Mouse (Mus musculus): ENCODE measurements around the gene Mecom. TPM values are rescaled to one million over a fixed set of nuclear protein-coding genes. Genes with fewer than 3 reads are reported as not detected.

The Mecom gene
- total RNA-seq, 1 experiment: 2.3 TPM

DNA sequence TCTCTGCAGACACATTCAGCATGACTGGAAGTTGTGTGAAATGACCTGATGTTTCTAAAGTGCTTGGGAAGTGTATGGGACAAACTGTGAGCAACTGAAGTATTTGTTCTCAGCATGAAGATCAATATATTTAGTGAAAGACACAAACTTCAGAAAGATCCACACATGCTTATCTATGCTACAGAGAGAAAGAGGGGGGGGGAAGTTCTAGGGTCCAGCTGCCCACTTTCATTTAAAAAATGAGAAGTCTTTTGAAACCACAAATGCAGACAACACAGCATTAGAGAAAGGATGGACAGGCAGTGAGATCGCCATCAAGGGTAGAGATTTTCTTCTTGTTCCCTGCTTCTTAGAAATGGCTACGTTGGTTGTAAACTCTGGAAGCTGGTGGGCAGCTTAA lies 404.4 kb downstream of the Mecom start:
- Histone ChIP-seq H3K27ac (ENCODE audit: insufficient read depth, low read depth, low read length, poor library complexity, severe bottlenecking) (no peak overlapping the region), H3K36me3 (ENCODE audit: control insufficient read depth, insufficient read depth, low read length, poor library complexity, severe bottlenecking) (no peaks in the 10 kb centered on the region), H3K9ac (ENCODE audit: insufficient read depth, low read depth, low read length, poor library complexity, severe bottlenecking) (no peak overlapping the region), H3K4me3 (ENCODE audit: insufficient read depth in 1 of 2, low read depth in 1 of 2, low read length in 2 of 2, poor library complexity in 1 of 2, severe bottlenecking in 1 of 2) (no peak overlapping the region), H3K9me3 (ENCODE audit: control insufficient read depth, insufficient read depth, low read depth, low read length) (no peaks in the 10 kb centered on the region), H3K4me1 (ENCODE audit: control insufficient read depth in 2 of 2, insufficient read depth in 2 of 2, low read length in 2 of 2, poor library complexity in 1 of 2) (no peaks in the 10 kb centered on the region)
- DNase-seq (ENCODE audit: low read depth, low spot score): no peak
- TF ChIP-seq ZC3H11A (IDR thresholded peaks at IDR 0.05; ENCODE audit: borderline replicate concordance, low read depth, low read length) (no peak), ZNF384 (IDR thresholded peaks at IDR 0.05; ENCODE audit: low read depth, low read length) (no peak), HCFC1 (IDR thresholded peaks at IDR 0.05; ENCODE audit: borderline replicate concordance, insufficient read depth, low read length) (no peak), MAFK (IDR thresholded peaks at IDR 0.05; ENCODE audit: insufficient read depth, low read depth, low read length) (no peak), CHD2 (IDR thresholded peaks at IDR 0.05; ENCODE audit: low read depth, low read length) (no peak)
- in situ Hi-C loops (cut with MboI; ENCODE audit: low sequenced_read_pairs in 2 of 2, unreplicated experiment in 2 of 2): no loop called here

DNA sequence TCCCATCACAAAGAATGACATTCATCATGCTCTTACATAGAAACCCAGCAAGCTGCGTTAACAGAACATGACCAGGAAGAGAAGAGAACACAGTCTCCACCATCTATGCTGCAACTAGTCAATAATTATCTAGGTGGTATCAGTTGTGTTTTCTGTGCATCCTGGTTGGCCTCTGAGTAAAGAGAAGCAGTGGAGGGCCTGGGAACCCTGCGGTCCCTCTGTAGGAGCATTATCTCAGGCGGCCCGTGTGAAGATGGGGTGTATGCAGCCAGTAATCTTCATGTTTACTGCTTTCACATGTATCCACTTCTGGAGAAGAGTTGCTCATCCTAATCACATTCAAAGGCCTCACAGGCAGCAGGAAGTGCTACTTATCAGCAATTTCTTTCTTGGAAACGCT lies 407.5 kb downstream of the Mecom start:
- no peaks in the 10 kb centered on the region for H3K4me1 ChIP-seq (ENCODE audit: control insufficient read depth in 2 of 2, insufficient read depth in 2 of 2, low read length in 2 of 2, poor library complexity in 1 of 2)
- H3K27ac ChIP-seq (ENCODE audit: insufficient read depth, low read depth, low read length, poor library complexity, severe bottlenecking): no peak overlapping the region
- in situ Hi-C loops (cut with MboI; ENCODE audit: low sequenced_read_pairs in 2 of 2, unreplicated experiment in 2 of 2): no loop called here
- no peaks in the 10 kb centered on the region for H3K36me3 ChIP-seq (ENCODE audit: control insufficient read depth, insufficient read depth, low read length, poor library complexity, severe bottlenecking)
- no peak overlapping the region for H3K4me3 ChIP-seq (ENCODE audit: insufficient read depth in 1 of 2, low read depth in 1 of 2, low read length in 2 of 2, poor library complexity in 1 of 2, severe bottlenecking in 1 of 2)
- no peaks in the 10 kb centered on the region for H3K9me3 ChIP-seq (ENCODE audit: control insufficient read depth, insufficient read depth, low read depth, low read length)
- no peak for DNase-seq (ENCODE audit: low read depth, low spot score)
- TF ChIP-seq ZC3H11A (IDR thresholded peaks at IDR 0.05; ENCODE audit: borderline replicate concordance, low read depth, low read length): no peak
- no peak for TF ChIP-seq MAFK (IDR thresholded peaks at IDR 0.05; ENCODE audit: insufficient read depth, low read depth, low read length)
- no peak for TF ChIP-seq HCFC1 (IDR thresholded peaks at IDR 0.05; ENCODE audit: borderline replicate concordance, insufficient read depth, low read length)
- no peak overlapping the region for H3K9ac ChIP-seq (ENCODE audit: insufficient read depth, low read depth, low read length, poor library complexity, severe bottlenecking)

DNA sequence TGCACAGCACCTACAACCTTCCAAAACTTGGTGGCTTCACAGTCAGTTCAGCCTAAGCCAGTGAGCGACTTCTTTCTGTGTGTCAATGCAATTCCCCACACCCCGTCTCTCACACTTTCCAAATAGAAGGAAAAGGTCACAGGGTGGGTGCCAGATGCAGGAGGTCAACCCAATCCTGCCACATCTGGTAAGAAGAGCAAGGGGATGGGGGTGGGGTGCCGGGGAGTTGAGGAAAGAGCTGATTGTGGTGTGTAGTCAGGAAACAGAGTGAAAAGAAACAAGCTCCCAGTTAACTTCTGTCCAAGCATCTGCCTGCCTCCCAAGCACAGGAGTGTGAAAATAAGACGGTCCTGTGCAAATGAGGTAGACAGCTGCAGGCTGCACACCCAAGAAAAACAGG lies 408.1 kb downstream of the Mecom start:
- Histone ChIP-seq H3K36me3 (ENCODE audit: control insufficient read depth, insufficient read depth, low read length, poor library complexity, severe bottlenecking) (no peaks in the 10 kb centered on the region), H3K27ac (ENCODE audit: insufficient read depth, low read depth, low read length, poor library complexity, severe bottlenecking) (no peak overlapping the region), H3K9me3 (ENCODE audit: control insufficient read depth, insufficient read depth, low read depth, low read length) (no peaks in the 10 kb centered on the region), H3K4me3 (ENCODE audit: insufficient read depth in 1 of 2, low read depth in 1 of 2, low read length in 2 of 2, poor library complexity in 1 of 2, severe bottlenecking in 1 of 2) (no peak overlapping the region), H3K4me1 (ENCODE audit: control insufficient read depth in 2 of 2, insufficient read depth in 2 of 2, low read length in 2 of 2, poor library complexity in 1 of 2) (no peaks in the 10 kb centered on the region), H3K9ac (ENCODE audit: insufficient read depth, low read depth, low read length, poor library complexity, severe bottlenecking) (no peak overlapping the region)
- no peak for DNase-seq (ENCODE audit: low read depth, low spot score)
- in situ Hi-C loops (cut with MboI; ENCODE audit: low sequenced_read_pairs in 2 of 2, unreplicated experiment in 2 of 2): no loop called here
- no peak for TF ChIP-seq ZNF384 (IDR thresholded peaks at IDR 0.05; ENCODE audit: low read depth, low read length)
- TF ChIP-seq CHD2 (IDR thresholded peaks at IDR 0.05; ENCODE audit: low read depth, low read length): no peak
- TF ChIP-seq HCFC1 (IDR thresholded peaks at IDR 0.05; ENCODE audit: borderline replicate concordance, insufficient read depth, low read length): no peak
- TF ChIP-seq ZC3H11A (IDR thresholded peaks at IDR 0.05; ENCODE audit: borderline replicate concordance, low read depth, low read length): no peak

DNA sequence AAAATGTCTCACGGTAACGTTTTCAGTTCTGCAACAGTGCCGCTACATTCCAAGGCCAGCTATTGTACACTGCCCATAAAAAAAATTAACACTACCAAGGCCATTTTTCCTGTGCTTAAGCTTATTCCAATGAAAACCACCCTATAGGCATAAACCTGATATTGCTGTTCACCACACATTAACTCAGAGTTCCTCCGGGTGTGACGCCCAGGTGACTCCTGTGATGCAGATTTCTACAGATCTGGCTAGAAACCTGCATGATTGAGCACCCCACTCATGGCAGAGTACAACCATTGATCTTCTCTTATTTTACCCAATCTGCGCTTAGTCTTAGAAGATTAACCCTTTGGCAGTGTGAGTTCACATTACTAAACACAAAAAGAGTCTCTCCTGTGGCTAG lies 409.2 kb downstream of the Mecom start:
- no peak for DNase-seq (ENCODE audit: low read depth, low spot score)
- Histone ChIP-seq H3K9me3 (ENCODE audit: control insufficient read depth, insufficient read depth, low read depth, low read length) (no peaks in the 10 kb centered on the region), H3K4me3 (ENCODE audit: insufficient read depth in 1 of 2, low read depth in 1 of 2, low read length in 2 of 2, poor library complexity in 1 of 2, severe bottlenecking in 1 of 2) (no peak overlapping the region), H3K4me1 (ENCODE audit: control insufficient read depth in 2 of 2, insufficient read depth in 2 of 2, low read length in 2 of 2, poor library complexity in 1 of 2) (no peaks in the 10 kb centered on the region), H3K36me3 (ENCODE audit: control insufficient read depth, insufficient read depth, low read length, poor library complexity, severe bottlenecking) (no peaks in the 10 kb centered on the region), H3K27ac (ENCODE audit: insufficient read depth, low read depth, low read length, poor library complexity, severe bottlenecking) (no peak overlapping the region), H3K9ac (ENCODE audit: insufficient read depth, low read depth, low read length, poor library complexity, severe bottlenecking) (no peak overlapping the region)
- TF ChIP-seq ZNF384 (IDR thresholded peaks at IDR 0.05; ENCODE audit: low read depth, low read length) (no peak), HCFC1 (IDR thresholded peaks at IDR 0.05; ENCODE audit: borderline replicate concordance, insufficient read depth, low read length) (no peak), CHD2 (IDR thresholded peaks at IDR 0.05; ENCODE audit: low read depth, low read length) (no peak), MAFK (IDR thresholded peaks at IDR 0.05; ENCODE audit: insufficient read depth, low read depth, low read length) (no peak), ZC3H11A (IDR thresholded peaks at IDR 0.05; ENCODE audit: borderline replicate concordance, low read depth, low read length) (no peak)
- in situ Hi-C loops (cut with MboI; ENCODE audit: low sequenced_read_pairs in 2 of 2, unreplicated experiment in 2 of 2): no loop called here

DNA sequence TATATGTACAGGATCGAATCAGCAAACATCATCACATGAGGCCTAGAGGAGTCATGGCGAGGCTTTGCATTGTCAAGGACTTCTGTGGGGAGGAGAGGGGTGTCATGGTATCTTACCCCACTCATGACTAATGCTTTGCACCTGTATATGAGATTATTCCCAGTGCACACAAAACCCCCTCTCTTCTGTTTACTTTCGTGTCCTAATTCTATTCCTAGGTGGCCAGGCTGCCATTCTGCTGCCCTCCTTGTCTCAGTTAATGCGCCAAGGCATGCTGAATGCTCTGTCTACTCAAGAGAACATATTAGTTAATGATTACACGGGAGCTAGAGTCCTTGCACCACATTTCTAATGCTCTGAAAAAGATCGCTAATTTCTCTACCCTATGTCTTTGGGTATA lies 412.0 kb downstream of the Mecom start:
- Histone ChIP-seq H3K36me3 (ENCODE audit: control insufficient read depth, insufficient read depth, low read length, poor library complexity, severe bottlenecking) (no peaks in the 10 kb centered on the region), H3K4me1 (ENCODE audit: control insufficient read depth in 2 of 2, insufficient read depth in 2 of 2, low read length in 2 of 2, poor library complexity in 1 of 2) (no peaks in the 10 kb centered on the region), H3K4me3 (ENCODE audit: insufficient read depth in 1 of 2, low read depth in 1 of 2, low read length in 2 of 2, poor library complexity in 1 of 2, severe bottlenecking in 1 of 2) (no peak overlapping the region), H3K9me3 (ENCODE audit: control insufficient read depth, insufficient read depth, low read depth, low read length) (no peaks in the 10 kb centered on the region), H3K9ac (ENCODE audit: insufficient read depth, low read depth, low read length, poor library complexity, severe bottlenecking) (no peak overlapping the region), H3K27ac (ENCODE audit: insufficient read depth, low read depth, low read length, poor library complexity, severe bottlenecking) (no peak overlapping the region)
- no peak for DNase-seq (ENCODE audit: low read depth, low spot score)
- TF ChIP-seq MAFK (IDR thresholded peaks at IDR 0.05; ENCODE audit: insufficient read depth, low read depth, low read length) (no peak), ZNF384 (IDR thresholded peaks at IDR 0.05; ENCODE audit: low read depth, low read length) (no peak), HCFC1 (IDR thresholded peaks at IDR 0.05; ENCODE audit: borderline replicate concordance, insufficient read depth, low read length) (no peak), CHD2 (IDR thresholded peaks at IDR 0.05; ENCODE audit: low read depth, low read length) (no peak), ZC3H11A (IDR thresholded peaks at IDR 0.05; ENCODE audit: borderline replicate concordance, low read depth, low read length) (no peak)
- in situ Hi-C loops (cut with MboI; ENCODE audit: low sequenced_read_pairs in 2 of 2, unreplicated experiment in 2 of 2): no loop called here
